Mouse (Mus musculus): Measurements from ENCODE around the gene Rapgef1.

DNA sequence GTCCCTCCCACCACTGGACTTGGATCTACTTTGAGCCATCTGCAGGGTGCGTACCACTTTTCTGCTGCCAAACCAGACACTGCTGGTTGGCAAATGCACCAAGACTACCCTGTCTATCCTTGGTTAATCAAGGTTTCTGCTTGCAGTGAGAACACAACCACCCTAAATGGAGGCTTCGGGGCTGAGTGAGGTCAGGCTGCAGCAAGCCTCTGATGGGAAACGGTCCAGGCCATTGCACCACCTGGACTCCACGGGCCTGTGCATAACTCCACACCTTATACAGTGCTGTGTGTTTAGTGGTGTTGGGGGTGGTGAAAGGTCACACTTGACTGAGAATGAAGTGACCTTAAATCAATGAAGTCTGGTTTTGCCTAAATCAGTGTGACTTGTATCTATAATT, 47.6 kb downstream of the Rapgef1 start:
- no peak for TF ChIP-seq CTCF (IDR thresholded peaks at IDR 0.05; ENCODE audit: extremely low read depth, insufficient read depth, low read length)
- TF ChIP-seq POLR2A (IDR thresholded peaks at IDR 0.05; ENCODE audit: extremely low read depth, insufficient read depth, low read length): no peak

Data from cortical plate, adult 2 months (tissue).